Mouse (Mus musculus) gastrocnemius, postnatal 25 days (tissue): Measurements from ENCODE around the gene Ssb. TPM values are rescaled to one million over a fixed set of nuclear protein-coding genes. Genes with fewer than 3 reads are reported as not detected.

Experiments used
- DNase-seq: peaks from one replicate; pipeline ENCODE4 v3.0.0; 2022
- long read RNA-seq, 2 experiments: library from polyadenylated mRNA; stranded (forward); transcript quantifications; one replicate each; pipeline ENCODE4 v2.0.0; 2021
- total RNA-seq, 2 experiments: library from RNA; stranded (reverse); gene quantifications; 1 replicate in 1 of 2; 2 replicates in 1 of 2; pipeline ENCODE4 v1.2.3; 2021

Ssb gene
- 10 to 100 TPM; 53.6 to 57.2 TPM for total RNA-seq
- long read RNA-seq, experiment 1, transcript Ssb-201 (12 exons, 2,001 nt): major isoform, 29 of 65 reads
- long read RNA-seq, experiment 1, partial matches to known transcripts: 33 of 65 reads
- long read RNA-seq, experiment 1, other reads (novel, unspliced or antisense): 2 of 65 reads
- long read RNA-seq, experiment 2, transcript Ssb-201 (12 exons, 2,001 nt): major isoform, 46 of 63 reads
- long read RNA-seq, experiment 2, partial matches to known transcripts: 11 of 63 reads
- long read RNA-seq, experiment 2, other reads (novel, unspliced or antisense): 5 of 63 reads

GRCm38 (mm10) chr2:69861485-69862091 is at the start of gene Ssb:
Gene Ssb, plus strand, starts transcription at chr2:69861562.
- peak; percentile 91 for DNase-seq

GRCm38 (mm10) chr2:69816575-69816974 is 44.8 kb upstream of the Ssb start:
- no peak for DNase-seq

- no peak for DNase-seq
Observed at GRCm38 (mm10) chr2:69818350-69819085, 42.8 kb upstream of the Ssb start.

- DNase-seq: no peak
Observed at GRCm38 (mm10) chr2:69820201-69820600, 41.2 kb upstream of the Ssb start.

GRCm38 (mm10) chr2:69821711-69822110 is 39.7 kb upstream of the Ssb start, which contains the start of gene Klhl23:
Gene Klhl23, plus strand, starts transcription at chr2:69821944.
- no peak for DNase-seq

- DNase-seq: peak; percentile 30
Observed at GRCm38 (mm10) chr2:69822361-69823128, 38.8 kb upstream of the Ssb start.

GRCm38 (mm10) chr2:69823129-69823677 is 38.2 kb upstream of the Ssb start:
- DNase-seq: peak; percentile 25

GRCm38 (mm10) chr2:69825898-69826297 is 35.5 kb upstream of the Ssb start:
- no peak for DNase-seq

- no peak for DNase-seq
Observed at GRCm38 (mm10) chr2:69826380-69826779, 35.0 kb upstream of the Ssb start.

- DNase-seq: no peak
Observed at GRCm38 (mm10) chr2:69828031-69828430, 33.3 kb upstream of the Ssb start.

- DNase-seq: no peak
Observed at GRCm38 (mm10) chr2:69829680-69830079, 31.7 kb upstream of the Ssb start.

- no peak for DNase-seq
Observed at GRCm38 (mm10) chr2:69830116-69830515, 31.2 kb upstream of the Ssb start.

GRCm38 (mm10) chr2:69837244-69837967 is 24.0 kb upstream of the Ssb start:
- no peak for DNase-seq

- DNase-seq: no peak
Observed at GRCm38 (mm10) chr2:69837996-69838395, 23.4 kb upstream of the Ssb start.

- DNase-seq: no peak
Observed at GRCm38 (mm10) chr2:69838707-69839106, 22.7 kb upstream of the Ssb start.

GRCm38 (mm10) chr2:69840261-69840660 is 21.1 kb upstream of the Ssb start:
- DNase-seq: no peak

- DNase-seq: no peak
Observed at GRCm38 (mm10) chr2:69849215-69849614, 12.1 kb upstream of the Ssb start.

GRCm38 (mm10) chr2:69851427-69852058 is 9.8 kb upstream of the Ssb start:
- DNase-seq: no peak

GRCm38 (mm10) chr2:69856392-69856791 is 5.0 kb upstream of the Ssb start:
- no peak for DNase-seq

- DNase-seq: no peak
Observed at GRCm38 (mm10) chr2:69857882-69858281, 3.5 kb upstream of the Ssb start.

GRCm38 (mm10) chr2:69860972-69861452 is 350 bp upstream of the Ssb start:
- no peak for DNase-seq
